Mouse (Mus musculus) adrenal gland, postnatal 10 days (tissue): Measurements from ENCODE around the gene Vmn1r62. TPM values are rescaled to one million over a fixed set of nuclear protein-coding genes. Genes with fewer than 3 reads are reported as not detected.
"Not testable (repeated sequence)": the region's sequence is repeated elsewhere in the genome, so short reads cannot be mapped to it uniquely, and the experiment has no call there.

Experiments
- DNase-seq: peaks from one replicate; pipeline ENCODE4 v3.0.0; 2021; ENCODE audit warnings: mixed read lengths
- long read RNA-seq, 2 experiments: library from polyadenylated mRNA; stranded (forward); transcript quantifications; one replicate each; pipeline ENCODE4 v2.0.0; 2021
- total RNA-seq, 2 experiments: library from RNA; stranded (reverse); gene quantifications; 2 replicates each; pipeline ENCODE4 v1.2.3; 2021

The Vmn1r62 gene
- not detected for total RNA-seq
- long read RNA-seq, experiment 1, result 0 reads
- long read RNA-seq, experiment 2, result 0 reads

GRCm38 (mm10) chr7:5673331-5673730, at the start of gene Vmn1r62:
TSS of gene Vmn1r62 (plus strand) at chr7:5673631.
- not testable (repeated sequence) for DNase-seq

Other genes with a start within 250 kb of the Vmn1r62 start
- gene Vmn1r59, start 216.9 kb upstream of the Vmn1r62 start, total RNA-seq, result not detected
- not detected for gene Vmn2r28, start 179.7 kb upstream of the Vmn1r62 start, total RNA-seq
- gene Vmn1r60, start 126.3 kb upstream of the Vmn1r62 start, total RNA-seq, result not detected
- gene Vmn1r61, start 60.3 kb upstream of the Vmn1r62 start, total RNA-seq, result not detected
- gene Vmn1r63, start 131.8 kb downstream of the Vmn1r62 start, total RNA-seq, result not detected
- not detected for gene Vmn1r64, start 210.9 kb downstream of the Vmn1r62 start, total RNA-seq